Mouse (Mus musculus): ENCODE results near the gene Sh2d5.

Sh2d5 gene

DNA sequence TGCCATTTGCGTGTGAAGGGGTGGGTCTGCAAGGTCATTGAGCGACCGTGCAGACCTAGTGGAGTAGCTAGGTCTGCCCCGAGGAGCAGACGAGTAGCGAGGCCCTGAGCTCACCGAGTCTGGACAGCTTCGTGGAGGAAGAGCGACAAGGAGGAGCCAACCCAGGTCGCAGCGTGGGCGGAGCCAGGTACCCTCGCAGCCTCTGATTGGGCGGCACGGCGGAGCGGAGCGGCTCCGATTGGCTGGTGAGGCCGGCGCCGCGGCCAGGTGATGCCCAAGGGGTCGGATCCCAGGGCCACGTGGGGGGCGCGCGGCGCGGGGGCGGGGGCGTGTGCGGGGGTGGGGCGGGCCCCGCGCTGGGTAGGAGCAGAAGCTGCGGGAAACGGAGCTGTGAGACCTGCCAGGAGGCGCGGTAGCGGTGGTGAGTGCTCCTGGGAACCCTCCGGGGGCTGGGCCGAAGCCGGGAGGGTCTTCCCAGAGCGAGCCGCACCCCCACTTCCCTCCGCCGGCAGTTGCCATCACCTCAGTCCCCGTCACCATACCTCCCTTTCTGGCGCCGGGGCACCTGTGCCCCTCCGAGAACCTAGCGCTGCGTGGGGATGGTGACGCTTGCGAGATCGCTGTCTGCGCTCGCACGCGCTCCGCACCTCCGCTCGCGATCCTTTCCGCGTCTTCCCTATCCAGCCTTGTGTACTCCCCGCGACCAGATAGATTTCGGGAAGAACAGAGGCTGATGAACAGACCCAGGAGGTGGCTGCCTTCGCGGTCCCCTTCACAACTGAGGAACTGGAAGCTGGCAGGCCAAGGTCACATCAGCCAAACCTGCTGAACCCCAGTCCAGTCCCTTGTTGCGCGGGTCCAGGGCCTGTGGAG, at the start of gene Sh2d5, which contains the start of gene Kif17:
Gene Sh2d5 (plus strand): TSS at position 316 of the 873 bp plus-strand sequence.
Gene Kif17 (plus strand): TSS at position 348 of the 873 bp plus-strand sequence.
- in situ Hi-C loops (cut with MboI, MseI), result no loop called here

DNA sequence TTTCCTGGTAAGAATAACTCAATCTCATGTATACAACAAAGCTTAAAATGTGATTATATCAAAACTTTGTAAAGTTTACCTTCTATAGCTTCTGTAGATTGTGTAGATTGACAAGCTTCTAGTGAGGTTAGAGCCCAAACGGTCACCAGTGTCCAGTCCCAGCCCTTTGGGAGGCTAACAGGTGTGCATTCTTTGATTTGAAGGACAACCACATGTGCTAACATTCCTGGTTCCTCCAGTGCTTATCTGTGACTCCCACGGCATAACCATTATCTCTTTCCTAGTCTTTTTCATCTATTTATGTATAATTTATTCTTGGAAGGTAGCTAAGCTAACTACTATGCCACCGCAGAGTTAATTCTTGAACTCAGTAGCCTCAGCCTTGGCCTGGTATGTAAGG, 49.4 kb upstream of the Sh2d5 start:
- in situ Hi-C loops (cut with MboI, MseI), result no loop called here

DNA sequence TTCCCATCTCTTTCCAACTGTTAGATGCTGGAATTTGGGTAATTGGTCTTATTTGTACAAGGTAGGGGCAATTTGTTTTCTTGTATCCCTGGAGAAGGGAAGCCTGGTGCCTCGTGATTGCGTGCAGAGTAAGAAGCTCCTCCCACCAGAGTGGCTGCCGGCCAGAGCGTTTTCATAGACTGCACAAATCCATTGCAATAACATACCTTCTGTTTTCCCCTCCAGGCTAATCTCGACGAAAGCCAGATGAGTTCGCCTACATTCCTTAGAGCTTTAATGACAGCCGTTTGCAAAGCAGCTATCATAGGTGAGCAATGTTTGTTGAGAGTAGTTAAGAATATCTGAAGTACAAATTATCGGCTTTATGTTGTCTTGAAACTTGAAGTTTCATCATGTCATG, 48.5 kb upstream of the Sh2d5 start:
- in situ Hi-C loops (cut with MboI, MseI), result no loop called here

DNA sequence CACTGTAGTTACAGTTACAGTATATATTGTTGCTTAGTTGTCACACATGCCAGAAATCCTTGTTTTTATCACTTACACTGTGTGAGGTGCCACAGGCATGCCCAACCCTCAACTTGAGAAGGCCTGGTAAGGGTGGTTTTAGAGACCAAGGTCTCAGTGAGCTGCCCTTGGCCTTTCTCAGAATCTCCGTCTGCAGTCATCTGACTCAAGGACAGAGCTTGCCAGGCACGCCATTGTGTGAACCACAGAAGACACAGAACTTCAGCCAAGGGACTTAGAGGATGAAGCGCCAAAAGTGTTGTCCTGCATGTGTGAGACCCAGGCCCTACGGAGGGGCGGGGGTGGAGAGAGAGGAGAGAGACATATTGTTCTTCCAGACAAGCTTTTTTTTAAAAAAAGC, 40.1 kb upstream of the Sh2d5 start:
- in situ Hi-C loops (cut with MboI, MseI), result no loop called here

DNA sequence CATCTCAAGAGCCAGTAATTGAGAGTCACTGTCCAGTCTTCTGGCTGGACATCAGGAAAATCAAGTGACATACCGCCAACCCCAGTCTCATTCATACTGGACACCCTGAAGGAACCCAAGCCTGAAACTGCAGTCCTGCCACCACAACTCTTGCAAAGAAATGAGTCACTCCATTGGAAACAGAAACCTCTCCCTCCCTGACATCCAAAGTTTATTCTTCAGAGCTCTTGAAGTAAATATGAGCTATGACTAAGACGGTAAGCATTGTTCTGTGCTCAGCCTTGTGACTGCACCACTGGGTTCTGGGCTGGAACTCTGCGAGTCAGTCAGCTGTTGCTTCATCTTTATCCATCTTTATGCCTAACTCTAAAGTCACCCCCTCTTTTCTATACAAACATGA, 36.3 kb upstream of the Sh2d5 start:
- in situ Hi-C loops (cut with MboI, MseI), result no loop called here

DNA sequence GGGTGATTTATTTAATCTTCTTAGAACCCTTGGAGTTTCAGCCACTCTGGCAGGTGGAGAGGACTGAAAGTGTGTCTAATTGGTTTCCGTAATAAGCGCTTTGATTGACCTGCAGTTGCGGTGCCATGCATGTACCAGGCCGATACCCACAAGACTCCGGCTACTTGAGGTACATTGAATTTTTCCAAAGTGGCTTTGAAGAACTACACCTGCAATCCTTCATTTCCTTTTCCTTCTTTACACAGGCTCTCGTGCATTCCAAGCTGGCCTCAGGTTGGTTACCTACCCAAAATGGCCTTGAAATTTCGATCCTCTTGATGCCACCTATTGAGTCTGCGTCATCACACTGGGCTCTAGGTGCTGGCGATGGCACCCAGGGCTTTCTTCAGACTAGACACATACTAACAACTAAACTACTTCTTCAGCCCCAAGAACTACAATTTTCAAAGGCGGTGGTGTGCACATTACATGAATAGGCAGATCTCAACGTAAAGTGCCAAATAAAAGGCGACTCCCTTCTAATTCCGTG, 34.5 kb upstream of the Sh2d5 start:
- in situ Hi-C loops (cut with MboI, MseI), result loop anchor here in 1 of 2 experiments (5.0 kb wide), 1 partner anchor 363 kb away; no protein-coding TSS in a partner anchor

DNA sequence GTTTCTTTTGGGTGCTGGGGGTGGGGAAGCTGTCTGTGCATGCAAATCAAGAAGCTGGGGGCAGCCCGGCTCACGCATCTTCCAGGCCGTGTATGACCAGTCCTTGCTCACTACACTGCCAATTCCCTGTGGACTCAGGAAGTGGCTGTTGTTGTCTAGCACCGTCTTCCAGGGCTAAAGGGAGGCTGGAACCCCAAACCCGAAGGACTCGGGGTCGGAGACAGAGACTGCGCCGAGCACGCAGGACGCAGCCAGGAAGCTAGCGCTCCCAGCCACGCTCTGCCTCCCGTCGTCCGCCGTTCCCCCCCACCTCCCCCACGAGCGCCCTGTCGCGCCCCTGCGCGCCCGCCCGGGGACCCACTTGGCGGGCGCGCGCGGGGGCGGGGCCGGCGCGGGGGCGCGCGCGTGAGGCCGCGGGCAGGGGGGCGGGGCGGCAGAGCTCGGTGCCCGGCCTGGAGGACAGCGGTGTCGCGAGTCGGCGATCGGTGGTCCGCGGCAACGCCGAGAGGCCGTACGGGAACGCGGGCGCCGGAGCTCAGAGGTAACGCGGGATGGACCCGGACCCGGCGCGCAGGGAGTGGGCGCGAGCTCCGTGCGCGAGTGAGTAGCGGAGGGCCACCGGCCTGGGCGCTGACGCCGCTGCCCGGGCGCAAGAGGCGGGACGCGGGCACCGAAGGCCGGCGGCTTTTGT, 33.9 kb upstream of the Sh2d5 start, which contains the start of gene Hp1bp3:
Gene Hp1bp3 (plus strand): TSS at position 97 of the 691 bp plus-strand sequence.
- in situ Hi-C loops (cut with MboI, MseI), result loop anchor here in 1 of 2 experiments (5.0 kb wide), 1 partner anchor 364 kb away; no protein-coding TSS in a partner anchor

DNA sequence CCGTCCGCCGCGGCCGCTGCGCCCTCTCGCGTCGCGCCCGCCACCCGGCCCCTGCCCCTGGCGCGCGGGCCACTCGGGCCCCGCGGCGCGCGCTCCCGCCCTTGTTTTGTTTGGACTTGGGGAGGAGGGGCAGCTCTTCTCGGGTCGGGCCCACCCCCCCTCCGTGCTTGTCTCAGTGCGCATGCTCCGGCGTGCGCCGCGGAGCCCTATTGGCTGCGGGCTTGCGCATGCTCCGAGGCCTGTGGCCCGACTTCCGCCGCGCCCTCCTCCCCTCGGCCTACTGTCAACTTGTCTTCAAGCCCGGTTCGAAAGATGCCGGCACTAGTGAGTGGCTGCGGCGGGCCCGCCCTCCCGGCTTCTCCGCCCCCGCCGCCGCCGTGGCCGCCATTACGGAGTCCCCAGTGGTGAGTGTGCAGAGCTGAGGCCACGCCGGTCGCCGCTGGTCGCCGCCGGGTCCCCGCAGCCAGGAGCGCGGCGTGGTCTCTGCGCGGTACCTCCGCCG, 33.3 kb upstream of the Sh2d5 start:
- in situ Hi-C loops (cut with MboI, MseI), result loop anchor here in 1 of 2 experiments (5.0 kb wide), 1 partner anchor 365 kb away; no protein-coding TSS in a partner anchor

DNA sequence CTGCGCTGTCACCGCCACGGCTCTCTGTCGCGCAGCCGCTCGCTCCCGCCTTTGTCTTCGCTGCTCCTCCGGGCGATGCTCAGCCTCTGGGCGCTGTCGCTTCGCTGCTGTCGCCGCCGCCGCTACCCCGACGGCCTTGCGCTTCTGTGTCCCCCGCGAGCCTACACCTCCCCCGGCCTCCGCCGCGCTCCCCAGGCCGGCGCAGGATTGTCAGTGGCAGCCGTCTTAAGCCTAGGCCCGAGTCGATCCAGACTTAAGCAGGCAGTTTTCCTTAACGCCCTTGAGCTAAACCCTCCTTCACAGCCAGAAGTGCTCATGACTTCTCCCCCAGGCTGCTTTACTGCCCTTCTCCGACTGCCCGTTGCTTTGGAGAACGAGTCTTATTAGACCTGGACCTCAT, 32.8 kb upstream of the Sh2d5 start:
- in situ Hi-C loops (cut with MboI, MseI), result loop anchor here in 1 of 2 experiments (5.0 kb wide), 1 partner anchor 365 kb away; no protein-coding TSS in a partner anchor

DNA sequence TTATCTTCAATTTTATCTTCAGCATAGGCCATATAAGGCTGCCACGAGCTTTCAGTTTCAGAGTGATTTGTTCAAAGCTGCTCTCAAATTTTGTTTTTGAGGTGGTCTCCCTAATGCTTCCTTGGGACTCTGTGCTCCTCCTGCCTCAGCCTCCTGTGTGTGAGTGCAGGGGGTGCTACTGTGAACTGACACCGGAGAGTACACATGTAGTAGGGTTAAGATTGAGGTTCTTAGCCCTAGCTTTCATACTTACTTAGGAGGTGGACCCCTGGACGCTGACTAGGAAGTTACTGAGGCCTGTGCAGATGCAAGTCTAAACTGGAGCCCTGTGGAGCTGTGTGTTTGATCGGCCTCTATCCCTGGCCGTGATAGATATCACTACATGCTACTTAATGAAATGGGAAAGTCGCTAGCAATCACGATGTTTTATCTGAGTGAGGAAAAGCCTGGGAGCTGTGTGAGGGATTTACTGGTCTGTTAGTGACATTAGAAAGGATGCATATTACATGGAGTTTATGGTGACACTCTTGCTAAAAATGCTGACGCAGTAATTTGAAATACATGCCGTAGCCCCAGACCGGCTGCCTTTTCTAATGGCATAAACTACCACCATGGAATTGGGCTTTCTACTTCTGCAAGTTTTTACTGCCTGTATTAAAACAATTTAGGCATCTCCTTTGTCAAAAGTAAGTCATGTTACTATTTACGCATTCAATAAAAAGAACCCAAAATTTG, 32.1 kb upstream of the Sh2d5 start:
- in situ Hi-C loops (cut with MboI, MseI), result loop anchor here in 1 of 2 experiments (5.0 kb wide), 1 partner anchor 366 kb away; no protein-coding TSS in a partner anchor

DNA sequence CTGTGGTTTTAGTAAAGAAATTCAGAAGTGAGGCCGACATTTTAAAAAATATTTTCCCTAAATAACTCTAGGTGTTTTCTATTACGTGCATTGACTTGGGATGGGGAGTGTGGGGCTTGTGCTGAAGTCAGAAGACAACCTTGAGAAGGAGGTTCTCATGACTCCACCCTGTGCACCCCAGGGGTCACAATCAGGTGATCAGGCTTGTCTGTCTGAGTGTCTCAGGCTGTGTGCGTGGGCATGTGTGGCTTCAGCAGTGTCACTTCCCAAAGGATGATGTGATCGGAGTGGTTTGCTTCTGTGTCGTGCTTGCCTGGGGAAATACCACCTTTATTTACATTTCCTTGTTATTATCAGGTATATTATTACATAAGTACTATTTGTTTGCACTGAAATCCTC, 30.9 kb upstream of the Sh2d5 start:
- in situ Hi-C loops (cut with MboI, MseI), result loop anchor here in 1 of 2 experiments (5.0 kb wide), 1 partner anchor 367 kb away; no protein-coding TSS in a partner anchor

DNA sequence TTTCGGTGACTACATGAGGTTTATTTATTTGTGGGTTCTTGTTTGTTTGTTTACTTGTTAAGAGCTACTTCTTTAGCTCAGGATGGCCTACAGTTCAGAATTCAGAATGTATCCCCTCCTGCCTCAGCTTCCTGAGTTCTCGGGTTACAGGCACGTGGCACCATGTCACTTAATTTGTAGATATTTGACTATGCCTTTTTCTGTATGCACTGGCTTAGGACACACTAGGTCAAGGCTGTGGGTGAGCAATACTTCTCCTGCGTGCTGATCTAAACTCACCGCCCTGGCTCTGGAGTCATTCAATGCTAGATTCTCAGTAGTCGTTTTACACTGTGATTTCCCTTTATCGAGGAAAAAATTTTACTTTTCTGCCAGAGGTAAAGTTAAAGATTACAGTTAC, 29.4 kb upstream of the Sh2d5 start:
- in situ Hi-C loops (cut with MboI, MseI), result no loop called here

DNA sequence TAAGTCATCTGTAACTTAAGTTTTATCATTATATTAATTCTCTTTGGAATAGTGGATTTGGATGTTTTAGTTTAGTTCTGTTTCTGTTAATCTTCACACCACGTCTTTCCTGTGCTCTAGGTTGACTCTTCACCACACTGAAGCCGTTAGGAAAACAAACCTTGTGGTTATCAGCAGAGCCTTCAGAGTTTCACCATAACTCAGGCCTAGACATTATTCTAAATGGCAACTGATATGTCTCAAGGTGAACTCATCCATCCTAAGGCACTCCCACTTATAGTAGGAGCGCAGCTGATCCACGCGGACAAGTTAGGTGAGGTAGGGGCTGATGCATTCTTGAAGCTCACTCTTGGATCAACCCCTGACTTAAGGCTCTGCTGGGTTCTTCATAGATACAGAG, 28.8 kb upstream of the Sh2d5 start:
- in situ Hi-C loops (cut with MboI, MseI), result no loop called here

DNA sequence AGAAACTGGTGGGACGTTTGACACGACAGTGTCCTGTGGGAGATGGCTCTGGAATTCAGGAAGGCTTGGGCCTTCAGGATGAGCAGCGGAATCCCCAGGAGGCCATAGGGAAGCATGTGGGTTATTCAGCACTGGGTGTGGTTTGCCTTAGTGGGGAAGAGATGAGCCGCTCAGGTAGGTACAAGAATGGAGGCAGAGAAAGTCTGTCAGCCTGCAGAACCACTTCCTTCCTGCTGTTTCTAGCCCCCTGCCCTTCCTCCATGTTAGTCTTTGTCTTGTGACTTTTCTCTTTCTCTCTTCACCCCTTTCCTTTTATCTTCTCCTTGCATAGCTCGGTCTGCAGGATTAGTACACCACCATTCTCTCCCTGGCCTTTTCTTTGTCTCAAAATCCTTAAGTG, 27.8 kb upstream of the Sh2d5 start:
- in situ Hi-C loops (cut with MboI, MseI), result no loop called here

DNA sequence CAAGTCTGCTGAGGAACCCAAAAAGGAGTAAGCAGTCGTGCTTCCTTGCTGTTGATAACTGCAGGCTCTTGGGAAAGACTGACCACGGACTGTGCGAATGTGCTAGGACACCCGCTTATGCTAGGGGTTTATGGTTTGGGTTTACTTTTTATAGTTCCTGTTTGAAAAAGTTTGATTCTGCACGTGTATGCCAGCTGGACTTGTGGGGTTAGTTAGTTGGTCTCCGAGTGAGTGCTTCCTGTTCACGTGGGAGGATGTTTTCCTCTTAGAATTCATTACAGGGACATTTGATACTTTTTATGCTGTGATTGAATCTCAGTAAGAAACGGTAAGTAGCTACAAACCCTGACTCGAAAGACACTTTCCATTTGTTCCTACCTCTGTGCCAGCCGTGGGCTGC, 26.6 kb upstream of the Sh2d5 start:
- in situ Hi-C loops (cut with MboI, MseI), result no loop called here

DNA sequence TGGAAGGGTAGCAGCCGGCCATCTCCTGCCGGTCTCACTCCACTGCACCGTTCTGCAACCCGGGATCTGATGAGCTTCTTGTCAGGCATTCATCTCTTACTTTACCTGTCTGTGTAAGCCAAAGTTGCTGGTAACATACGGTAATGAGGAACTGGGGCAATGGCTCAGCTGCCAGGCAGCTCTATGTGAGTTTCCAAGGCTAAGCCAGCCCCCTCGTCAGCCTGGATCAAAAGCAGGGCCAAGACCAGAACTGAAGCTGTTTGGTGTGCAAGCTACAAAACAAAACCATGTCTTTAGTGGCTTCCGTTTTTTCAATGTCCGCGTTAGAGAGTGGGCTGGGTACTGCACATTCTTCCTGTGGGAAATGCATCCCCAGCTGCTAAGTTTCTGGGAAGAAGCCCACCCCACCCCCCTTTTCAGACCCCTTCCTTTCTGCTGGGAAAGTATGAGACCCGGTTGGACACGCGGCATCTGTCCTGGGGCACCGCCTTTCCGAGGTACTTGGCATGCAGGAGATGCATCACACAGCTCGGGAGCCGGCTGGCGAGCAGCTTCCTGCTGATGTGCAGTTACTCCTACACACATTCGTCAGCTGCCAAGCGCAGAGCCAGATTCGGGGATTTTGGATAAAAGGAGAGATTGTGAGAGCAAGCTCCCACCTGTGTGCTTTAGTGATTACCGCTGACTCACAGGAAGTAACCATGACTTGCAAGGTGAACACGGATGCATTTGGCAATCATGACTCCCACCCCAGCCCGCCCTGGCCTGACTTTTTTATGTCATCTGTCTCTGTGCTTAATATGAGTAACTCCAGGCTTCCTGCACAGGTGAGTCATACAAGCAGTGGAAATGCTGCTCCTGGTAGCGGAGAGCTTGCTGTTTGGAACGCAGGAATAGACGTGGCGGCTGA, 3.2 kb upstream of the Sh2d5 start:
- in situ Hi-C loops (cut with MboI, MseI), result no loop called here

DNA sequence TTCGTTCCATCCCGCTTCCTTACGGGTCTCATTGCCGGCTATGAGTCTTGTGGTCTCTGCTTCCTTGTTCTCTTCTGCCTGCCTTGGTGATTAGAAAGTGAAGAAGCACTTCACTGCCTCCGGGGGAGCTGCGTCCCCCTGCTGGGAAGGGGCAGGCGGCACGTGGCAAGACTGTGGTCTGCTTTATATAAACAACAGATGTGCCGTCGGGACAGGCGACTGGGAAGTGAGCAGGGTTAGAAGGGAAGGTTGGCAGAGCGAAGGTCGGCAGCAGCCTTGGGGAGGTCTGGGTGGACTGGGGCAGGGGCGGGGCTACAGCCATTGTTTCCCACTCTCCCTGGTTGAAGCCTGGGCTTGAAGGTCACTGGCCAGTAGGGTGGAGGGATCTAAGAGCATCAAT, 1.6 kb downstream of the Sh2d5 start:
- in situ Hi-C loops (cut with MboI, MseI), result no loop called here

DNA sequence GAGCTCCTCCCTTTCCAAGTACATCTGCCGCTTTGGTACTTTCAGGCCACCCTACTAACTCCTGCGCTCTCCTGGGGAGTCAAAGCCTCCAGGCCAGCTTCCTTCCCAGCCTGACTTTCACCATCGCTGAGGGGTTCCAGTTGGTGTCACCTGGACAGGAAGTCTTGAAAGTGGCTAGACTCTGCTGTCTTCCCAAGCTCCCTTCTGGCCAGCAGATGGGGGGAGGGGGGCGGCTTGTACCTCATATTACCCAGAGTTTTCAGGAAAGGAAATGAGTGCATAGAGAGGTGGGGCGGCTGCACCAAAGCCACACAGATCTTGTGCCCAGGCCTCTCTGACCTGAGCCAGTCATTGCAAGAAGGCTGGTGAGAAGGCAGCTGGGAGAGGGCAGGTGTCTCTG, 2.0 kb downstream of the Sh2d5 start:
- in situ Hi-C loops (cut with MboI, MseI), result no loop called here

DNA sequence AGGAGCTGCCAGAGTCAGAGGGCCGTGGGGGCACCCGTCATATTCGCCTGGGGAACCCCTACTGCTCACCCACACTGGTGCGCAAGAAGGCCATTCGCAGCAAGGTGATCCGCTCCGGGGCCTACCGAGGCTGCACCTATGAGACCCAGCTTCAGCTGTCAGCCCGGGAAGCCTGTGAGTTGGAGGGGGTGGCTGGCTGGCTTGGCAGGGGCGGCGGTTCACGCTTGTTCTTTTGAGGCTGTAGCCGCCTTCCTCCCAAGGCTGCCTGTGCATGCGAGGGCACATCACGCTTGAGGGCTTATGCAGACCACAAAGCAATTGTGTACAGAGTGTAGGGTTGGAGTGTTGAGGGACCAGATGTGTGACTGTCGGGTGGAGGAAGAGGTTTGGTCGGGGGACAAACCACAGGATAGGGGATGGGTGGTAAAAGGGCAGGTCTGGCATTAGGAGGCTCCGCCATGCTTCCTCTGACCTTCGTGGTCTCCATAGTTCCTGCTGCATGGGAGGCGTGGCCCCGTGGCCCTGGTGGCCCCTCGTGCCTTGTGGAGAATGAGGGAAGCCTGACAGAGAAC, 7.0 kb downstream of the Sh2d5 start:
- in situ Hi-C loops (cut with MboI, MseI), result no loop called here

DNA sequence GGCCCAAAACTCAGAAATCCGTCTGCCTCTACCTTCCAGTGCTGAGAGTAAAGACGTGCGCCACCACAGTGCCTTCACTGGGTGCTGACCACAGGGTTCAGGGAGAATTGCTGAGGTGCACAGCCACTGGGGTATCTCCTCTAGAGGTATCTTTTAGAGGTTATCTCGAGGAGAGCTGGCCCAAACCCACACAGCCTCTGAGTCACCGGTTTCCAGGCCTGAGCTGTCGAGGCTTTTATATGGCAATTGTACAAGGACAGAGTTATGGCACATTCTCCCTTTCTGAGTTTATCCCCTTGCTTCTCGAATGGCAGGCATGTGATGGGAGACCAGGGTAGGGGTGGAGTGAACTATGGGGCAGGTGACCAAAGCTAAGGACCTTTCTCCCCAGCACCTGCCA, 8.5 kb downstream of the Sh2d5 start:
- in situ Hi-C loops (cut with MboI, MseI), result no loop called here

Data from T-helper 17 cell (primary cell).